Mouse (Mus musculus) C2C12 (cell line): ENCODE results near the gene C2cd3.

Experiments used
- CEBPB ChIP-seq: IDR thresholded peaks from one replicate; pipeline ENCODE4 v1.6.1; 2011; ENCODE audit warnings: low read depth, mild to moderate bottlenecking, control low read depth, moderate library complexity
- CTCF ChIP-seq: IDR thresholded peaks from one replicate; pipeline ENCODE4 v1.5.1; 2011; ENCODE audit not compliant: control insufficient read depth, insufficient read depth, insufficient read length
- MAX ChIP-seq: IDR thresholded peaks from one replicate; pipeline ENCODE4 v1.6.1; 2011; ENCODE audit warnings: mild to moderate bottlenecking, control low read depth
- MYOD1 ChIP-seq: IDR thresholded peaks from one replicate; pipeline ENCODE4 v1.6.1; 2011; ENCODE audit warnings: low read depth; ENCODE audit not compliant: control insufficient read depth, insufficient read length

DNA sequence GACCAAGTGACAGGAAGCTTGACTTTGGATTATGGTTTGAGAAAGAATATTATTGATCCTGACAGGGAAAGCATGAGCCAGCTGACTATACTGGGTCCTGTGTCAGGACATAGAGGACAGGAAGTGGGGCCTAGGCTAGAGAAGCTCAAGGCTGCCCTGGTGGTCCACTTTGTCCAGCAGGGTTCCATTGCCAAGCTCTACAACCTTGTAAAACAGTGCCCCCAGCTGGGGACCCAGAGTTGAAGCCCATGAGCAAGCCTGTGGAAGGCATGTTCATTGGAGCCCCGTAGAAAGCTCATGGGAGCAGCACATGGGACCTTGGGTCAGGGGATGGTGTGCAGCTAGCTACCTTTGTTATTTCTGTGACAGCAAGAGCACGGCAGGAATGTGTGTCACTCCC lies 20.2 kb downstream of the C2cd3 start:
- TF ChIP-seq CTCF (no peak), MYOD1 (no peak), MAX (no peak), CEBPB (no peak)
